Mouse (Mus musculus) C2C12 (cell line): Measurements from ENCODE around the gene Col4a2. TPM values are rescaled to one million over a fixed set of nuclear protein-coding genes. Genes with fewer than 3 reads are reported as not detected.

Experiments used
- H3K27me3 ChIP-seq: one replicate; pipeline ENCODE4 v1.6.1; 2011; ENCODE audit not compliant: control insufficient read depth, insufficient read depth, insufficient read length
- H3K36me3 ChIP-seq: one replicate; pipeline ENCODE4 v1.6.1; 2011; ENCODE audit not compliant: control insufficient read depth, insufficient read depth
- H3K4me3 ChIP-seq: one replicate; pipeline ENCODE4 v1.5.1; 2011; ENCODE audit warnings: mild to moderate bottlenecking, control low read depth; ENCODE audit not compliant: poor library complexity, insufficient read depth, severe bottlenecking
- H3K79me2 ChIP-seq: one replicate; pipeline ENCODE4 v1.6.1; 2011; ENCODE audit not compliant: control insufficient read depth, insufficient read depth
- H3K79me3 ChIP-seq: one replicate; pipeline ENCODE4 v1.6.1; 2011; ENCODE audit warnings: low read depth, control low read depth
- H3ac ChIP-seq: one replicate; pipeline ENCODE3; 2011; ENCODE audit warnings: low read depth; ENCODE audit not compliant: control insufficient read depth, insufficient read length
- CEBPB ChIP-seq: IDR thresholded peaks from one replicate; pipeline ENCODE4 v1.6.1; 2011; ENCODE audit warnings: low read depth, mild to moderate bottlenecking, control low read depth, moderate library complexity
- CTCF ChIP-seq: IDR thresholded peaks from one replicate; pipeline ENCODE4 v1.5.1; 2011; ENCODE audit not compliant: control insufficient read depth, insufficient read depth, insufficient read length
- FOSL1 ChIP-seq: IDR thresholded peaks from one replicate; pipeline ENCODE4 v1.8.0; 2011; ENCODE audit warnings: mild to moderate bottlenecking, low read length; ENCODE audit not compliant: poor library complexity, insufficient read depth, severe bottlenecking
- MAX ChIP-seq: IDR thresholded peaks from one replicate; pipeline ENCODE4 v1.6.1; 2011; ENCODE audit warnings: mild to moderate bottlenecking, control low read depth
- MYOD1 ChIP-seq: IDR thresholded peaks from one replicate; pipeline ENCODE4 v1.6.1; 2011; ENCODE audit warnings: low read depth; ENCODE audit not compliant: control insufficient read depth, insufficient read length
- MYOG ChIP-seq: IDR thresholded peaks from one replicate; pipeline ENCODE4 v1.6.1; 2011; ENCODE audit not compliant: control insufficient read depth, insufficient read length; ENCODE audit errors: extremely low read depth
- USF1 ChIP-seq: IDR thresholded peaks from one replicate; pipeline ENCODE4 v1.6.1; 2011; ENCODE audit warnings: low read depth, mild to moderate bottlenecking, control low read depth, moderate library complexity
- polyA plus RNA-seq: library from polyadenylated mRNA; unstranded; fragments of >200 nt; fragmentation: generic; extraction: Trizol; gene quantifications from one replicate; pipeline ENCODE4 v1.2.1, GENCODE M21; 2012; ENCODE audit warnings: missing spikeins

Col4a2 gene
- polyA plus RNA-seq, 1 experiment: 68.8 TPM

GRCm38 (mm10) chr8:11352514-11352913, 39.9 kb downstream of the Col4a2 start:
- TF ChIP-seq MYOD1 (no peak), CTCF (no peak), MAX (no peak), FOSL1 (no peak), CEBPB (no peak), USF1 (no peak), MYOG (no peak)

GRCm38 (mm10) chr8:11354800-11355451, 42.3 kb downstream of the Col4a2 start:
- Histone ChIP-seq H3ac (no peak overlapping the region), H3K79me2 (peaks cover 15% of the 10 kb centered on the region), H3K27me3 (no peaks in the 10 kb centered on the region), H3K36me3 (no peaks in the 10 kb centered on the region), H3K4me3 (no peak overlapping the region), H3K79me3 (peaks cover 6% of the 10 kb centered on the region)
- TF ChIP-seq CTCF: no peak
- no peak for TF ChIP-seq MYOD1
- TF ChIP-seq FOSL1: no peak
- no peak for TF ChIP-seq USF1
- no peak for TF ChIP-seq CEBPB
- TF ChIP-seq MYOG: no peak
- TF ChIP-seq MAX: no peak

More at GRCm38 (mm10) chr8:11352514-11352913, 39.9 kb downstream of the Col4a2 start:
- no peak overlapping the region for H3ac ChIP-seq
- peaks cover 11% of the 10 kb centered on the region for H3K79me3 ChIP-seq
- H3K79me2 ChIP-seq: peaks cover 32% of the 10 kb centered on the region
- H3K27me3 ChIP-seq: no peaks in the 10 kb centered on the region
- no peaks in the 10 kb centered on the region for H3K36me3 ChIP-seq
- no peak overlapping the region for H3K4me3 ChIP-seq

- H3K79me3 ChIP-seq: peaks cover 5% of the 10 kb centered on the region
- peaks cover 5% of the 10 kb centered on the region for H3K79me2 ChIP-seq
- H3K4me3 ChIP-seq: no peak overlapping the region
- TF ChIP-seq MYOD1 (peak; percentile 97), FOSL1 (no peak)
- no peaks in the 10 kb centered on the region for H3K36me3 ChIP-seq
- H3K27me3 ChIP-seq: no peaks in the 10 kb centered on the region
- no peak overlapping the region for H3ac ChIP-seq
These were observed 43.3 kb downstream of the Col4a2 start for GRCm38 (mm10) chr8:11355900-11356299.

- TF ChIP-seq MAX: no peak
- no peak for TF ChIP-seq FOSL1
- no peak for TF ChIP-seq CEBPB
- no peak for TF ChIP-seq USF1
- no peak for TF ChIP-seq MYOG
- no peak for TF ChIP-seq CTCF
- TF ChIP-seq MYOD1: no peak
- no peaks in the 10 kb centered on the region for H3K36me3 ChIP-seq
- H3K4me3 ChIP-seq: no peak overlapping the region
- H3K79me3 ChIP-seq: peaks cover 5% of the 10 kb centered on the region
- H3K79me2 ChIP-seq: no peaks in the 10 kb centered on the region
- no peak overlapping the region for H3ac ChIP-seq
- H3K27me3 ChIP-seq: no peaks in the 10 kb centered on the region
These were observed 44.2 kb downstream of the Col4a2 start for GRCm38 (mm10) chr8:11356776-11357175.

- no peak for TF ChIP-seq MYOD1
- no peak for TF ChIP-seq MYOG
- no peak for TF ChIP-seq CEBPB
- TF ChIP-seq USF1: no peak
- TF ChIP-seq MAX: no peak
- TF ChIP-seq FOSL1: no peak
- no peak for TF ChIP-seq CTCF
- H3ac ChIP-seq: no peak overlapping the region
- H3K27me3 ChIP-seq: no peaks in the 10 kb centered on the region
- no peaks in the 10 kb centered on the region for H3K79me2 ChIP-seq
- H3K36me3 ChIP-seq: no peaks in the 10 kb centered on the region
- H3K4me3 ChIP-seq: no peak overlapping the region
- H3K79me3 ChIP-seq: peaks cover 5% of the 10 kb centered on the region
These were observed 45.4 kb downstream of the Col4a2 start for GRCm38 (mm10) chr8:11357921-11358436.

- TF ChIP-seq CTCF (no peak), FOSL1 (no peak), MYOG (no peak), MAX (no peak), USF1 (no peak), MYOD1 (no peak), CEBPB (no peak)
- Histone ChIP-seq H3ac (no peak overlapping the region), H3K79me2 (no peaks in the 10 kb centered on the region), H3K27me3 (no peaks in the 10 kb centered on the region), H3K36me3 (no peaks in the 10 kb centered on the region), H3K79me3 (no peaks in the 10 kb centered on the region), H3K4me3 (no peak overlapping the region)
These were observed 47.2 kb downstream of the Col4a2 start for GRCm38 (mm10) chr8:11359846-11360245.
